Mouse (Mus musculus) mouse trophoblast stem cell (cell line): ENCODE measurements around the gene Capn6.

Experiments used
- in situ Hi-C, 2 experiments: fragments of 300-500 bp; cut with MseI, MboI; formaldehyde crosslinking; loops; 2 replicates in 1 of 2; 3 replicates in 1 of 2; pipeline ENCODE4 v1.15.1; 2025

Gene Capn6

DNA sequence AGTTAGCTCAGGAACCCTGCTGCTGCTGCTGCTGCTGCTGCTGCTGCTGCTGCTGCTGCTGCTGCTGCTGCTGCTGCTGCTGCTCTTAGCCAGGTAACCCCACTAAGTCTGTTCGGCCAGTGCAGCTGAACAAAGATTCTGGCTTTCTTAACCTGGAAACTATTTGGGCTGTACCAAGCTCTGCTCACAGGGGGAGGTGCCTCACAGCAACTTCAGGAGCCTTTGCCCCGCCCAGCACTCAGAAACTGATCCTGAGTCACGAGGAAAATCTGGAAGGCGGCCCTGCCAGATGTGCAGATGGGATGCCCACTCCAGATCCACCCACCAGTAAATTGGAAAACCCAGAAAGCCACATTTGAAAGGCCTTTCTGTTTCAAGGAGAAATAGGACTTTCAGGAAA lies at the start of gene Capn6:
Gene Capn6, minus strand, starts transcription at position 203 of the 400 bp plus-strand sequence.
- in situ Hi-C loops: no loop called here

- in situ Hi-C loops: no loop called here
These were observed 40.0 kb upstream of the Capn6 start for GRCm38 (mm10) chrX:143867129-143867664.

- in situ Hi-C loops: no loop called here
These were observed 24.1 kb upstream of the Capn6 start for GRCm38 (mm10) chrX:143851351-143851750.

DNA sequence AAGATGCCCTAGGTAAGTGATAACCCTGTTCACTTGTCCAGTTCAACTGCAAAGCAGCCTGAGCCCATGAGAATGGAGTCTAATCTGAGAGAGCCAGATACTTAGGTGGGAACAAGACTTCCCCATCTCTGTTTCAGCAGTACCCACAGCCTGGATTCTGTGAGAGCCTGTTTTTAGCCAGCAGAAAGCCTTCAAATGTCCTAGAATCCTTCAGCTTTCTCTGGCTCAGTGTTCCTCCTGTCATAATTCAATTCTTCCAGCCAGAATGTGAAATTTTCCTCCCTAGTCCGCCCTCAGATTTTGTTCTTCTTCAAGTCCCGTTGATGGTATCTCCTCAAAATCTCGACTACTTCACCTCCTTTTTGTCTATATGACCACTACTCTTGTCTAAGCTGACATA lies 22.8 kb upstream of the Capn6 start:
- in situ Hi-C loops: no loop called here

GRCm38 (mm10) chrX:143846637-143847036 lies 19.4 kb upstream of the Capn6 start:
- in situ Hi-C loops: no loop called here

DNA sequence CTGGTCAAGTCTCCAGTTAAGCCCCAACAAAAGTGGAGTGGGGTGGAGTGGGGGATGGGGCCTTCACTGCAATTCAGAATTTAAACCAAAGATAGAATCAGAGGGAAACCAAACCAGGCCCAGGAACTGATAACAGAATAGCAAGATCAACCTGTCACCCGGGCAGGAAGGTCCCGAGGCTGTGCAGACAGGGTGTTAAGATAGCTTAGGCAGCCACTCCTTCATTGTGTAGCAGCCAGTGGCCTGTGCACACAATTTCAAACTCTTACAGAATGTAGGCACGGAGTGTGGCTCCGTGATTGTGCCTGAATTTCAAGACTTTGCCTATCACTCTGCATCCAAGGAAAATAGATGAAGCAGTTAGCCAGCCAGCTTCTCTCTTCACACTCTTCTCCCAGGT lies 693 bp downstream of the Capn6 start:
- in situ Hi-C loops: no loop called here

- in situ Hi-C loops: no loop called here
These were observed 8.3 kb downstream of the Capn6 start for GRCm38 (mm10) chrX:143818961-143819360.

GRCm38 (mm10) chrX:143815948-143816347 lies 11.3 kb downstream of the Capn6 start:
- in situ Hi-C loops: no loop called here

GRCm38 (mm10) chrX:143762556-143762955 lies 64.7 kb downstream of the Capn6 start:
- in situ Hi-C loops: no loop called here
